Mouse (Mus musculus): ENCODE data around the gene Carhsp1. TPM values are rescaled to one million over a fixed set of nuclear protein-coding genes. Genes with fewer than 3 reads are reported as not detected.

The Carhsp1 gene
- total RNA-seq, 2 experiments from 2014 or later, result 12.7 to 13.2 TPM

DNA sequence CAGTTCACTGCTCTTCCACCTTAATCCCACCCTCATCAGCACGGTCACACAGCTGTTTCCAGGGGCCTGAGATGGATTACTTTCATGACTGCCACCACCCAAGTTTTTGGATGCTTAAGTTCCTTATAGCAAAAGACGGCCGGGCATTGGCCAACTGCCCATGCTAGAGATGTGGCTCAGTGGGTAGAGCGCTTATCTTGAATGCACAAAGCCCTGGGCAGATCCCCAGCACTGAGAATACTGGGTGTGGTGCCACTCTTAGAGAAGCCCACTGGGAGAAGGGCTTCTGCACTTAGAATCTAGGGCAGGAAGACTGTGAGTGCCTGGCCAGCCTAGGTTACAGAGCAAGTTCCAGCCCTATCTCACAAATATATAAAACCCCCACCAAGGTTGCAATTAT is 6.7 kb upstream of the Carhsp1 start:
- DNase-seq, result no peak
- intact Hi-C loops (cut with DNase I; ENCODE audit: low total_unique reads), result loop anchor here (5.0 kb wide), 2 partner anchors 36 to 266 kb away; no protein-coding TSS in a partner anchor

DNA sequence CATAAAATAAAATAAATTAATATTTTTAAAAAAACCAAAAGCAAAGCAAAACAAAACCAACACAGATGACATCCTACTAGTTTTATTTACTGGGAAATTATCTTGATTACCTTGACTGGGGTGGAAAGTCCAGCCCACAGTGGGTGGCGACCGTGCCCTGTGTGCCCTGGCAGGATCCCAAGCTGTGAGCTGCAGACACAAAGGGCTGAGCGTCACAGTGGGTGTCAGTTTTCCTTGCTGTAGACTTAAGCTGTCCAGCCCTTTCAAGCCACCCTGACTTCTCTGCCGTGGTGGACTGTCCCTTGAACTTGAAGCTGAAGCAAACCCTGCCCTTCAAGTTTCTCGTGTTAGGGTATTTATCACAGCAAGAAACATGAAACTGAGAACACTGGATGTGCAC is 6.1 kb upstream of the Carhsp1 start:
- intact Hi-C loops (cut with DNase I; ENCODE audit: low total_unique reads), result loop anchor here (5.0 kb wide), 2 partner anchors 36 to 266 kb away; no protein-coding TSS in a partner anchor
- DNase-seq, result no peak

DNA sequence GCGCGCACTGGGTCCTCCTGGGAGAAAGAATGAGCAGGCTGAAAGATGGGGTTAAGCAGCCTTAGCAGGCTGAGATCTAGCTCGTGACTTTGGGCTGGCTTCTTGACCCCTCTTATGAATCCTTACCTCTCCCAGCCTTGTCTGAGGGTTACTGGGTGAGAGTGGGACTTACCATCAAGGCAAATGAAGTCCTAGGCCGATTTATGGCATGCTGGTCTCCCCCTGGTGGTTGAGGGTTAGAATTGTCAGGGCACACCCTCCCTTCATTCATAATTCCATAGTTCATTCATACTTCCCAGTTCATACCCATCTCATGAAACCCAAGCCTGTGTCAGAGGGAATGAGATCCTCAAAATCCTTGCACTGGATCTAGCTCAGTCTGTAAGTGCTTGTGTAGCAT is 4.8 kb upstream of the Carhsp1 start:
- intact Hi-C loops (cut with DNase I; ENCODE audit: low total_unique reads), result loop anchor here (5.0 kb wide), 2 partner anchors 34 to 264 kb away; no protein-coding TSS in a partner anchor
- DNase-seq, result no peak

- intact Hi-C loops (cut with DNase I; ENCODE audit: low total_unique reads), result loop anchor here (5.0 kb wide), 2 partner anchors 34 to 264 kb away; no protein-coding TSS in a partner anchor
- no peak for DNase-seq
These were observed 4.3 kb upstream of the Carhsp1 start for GRCm38 (mm10) chr16:8676228-8676627.

GRCm38 (mm10) chr16:8675559-8675958 is 3.6 kb upstream of the Carhsp1 start:
- no peak for DNase-seq
- intact Hi-C loops (cut with DNase I; ENCODE audit: low total_unique reads), result loop anchor here (5.0 kb wide), 2 partner anchors 33 to 263 kb away; no protein-coding TSS in a partner anchor

- no peak for DNase-seq
- intact Hi-C loops (cut with DNase I; ENCODE audit: low total_unique reads), result no loop called here
These were observed 2.2 kb upstream of the Carhsp1 start for GRCm38 (mm10) chr16:8674165-8674564.

DNA sequence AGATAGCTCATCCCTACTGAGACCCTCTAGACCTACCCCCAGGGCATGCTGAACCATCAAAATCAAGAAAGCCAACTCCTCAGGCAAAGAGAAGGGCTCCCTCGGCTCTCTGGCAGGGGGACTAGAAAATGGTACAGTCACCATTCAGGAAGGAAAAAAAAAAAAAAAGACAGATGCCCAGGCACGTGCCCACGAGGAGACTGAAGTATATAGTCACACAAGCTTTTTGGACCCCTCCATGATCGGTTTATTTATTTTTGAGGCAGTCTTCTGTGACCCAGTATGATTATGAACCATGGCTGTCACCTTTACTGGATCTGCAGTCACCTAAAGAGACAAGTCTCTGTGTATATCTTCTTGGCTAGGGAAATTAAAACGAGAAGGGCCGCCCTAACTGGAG is 1.4 kb upstream of the Carhsp1 start:
- intact Hi-C loops (cut with DNase I; ENCODE audit: low total_unique reads), result no loop called here

DNA sequence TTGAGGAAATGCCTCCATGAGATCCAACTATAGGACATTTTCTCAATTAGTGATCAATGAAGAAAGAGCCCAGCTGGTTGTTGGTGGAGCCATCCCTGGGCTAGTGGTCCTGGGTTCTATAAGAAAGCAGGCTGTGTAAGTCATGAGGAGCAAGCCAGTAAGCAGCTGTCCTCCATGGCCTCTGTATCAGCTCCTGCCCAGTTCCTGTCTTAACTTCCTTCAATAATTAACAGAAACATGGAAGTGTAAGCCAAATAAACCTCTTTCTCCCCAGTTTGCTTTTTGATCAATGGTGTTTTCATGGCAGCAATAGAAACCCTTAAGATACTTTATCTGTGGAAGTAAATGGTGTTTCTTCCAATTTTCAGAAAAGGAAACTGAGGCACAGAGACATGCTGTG is 856 bp upstream of the Carhsp1 start:
- no peak for DNase-seq
- intact Hi-C loops (cut with DNase I; ENCODE audit: low total_unique reads), result no loop called here

More for the DNA sequence above, 1.4 kb upstream of the Carhsp1 start:
- DNase-seq, result no peak

DNA sequence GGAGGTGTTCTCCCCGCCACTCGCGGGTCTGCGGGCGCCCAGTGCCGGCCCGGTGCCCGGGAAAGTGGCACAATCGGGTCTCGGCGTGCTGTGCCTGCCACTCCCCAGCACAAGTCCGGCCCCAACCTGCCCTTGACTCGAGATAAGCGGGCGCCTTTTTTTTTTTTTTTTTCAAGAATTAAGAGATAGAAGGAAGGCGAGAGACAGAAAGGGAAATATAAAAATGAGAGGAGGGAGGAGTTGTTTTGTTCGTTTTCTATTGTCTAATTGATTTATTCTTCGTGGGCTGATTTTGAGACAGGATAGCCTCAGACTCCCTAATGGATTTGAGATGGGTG is 364 bp upstream of the Carhsp1 start:
- DNase-seq, result no peak
- intact Hi-C loops (cut with DNase I; ENCODE audit: low total_unique reads), result no loop called here

GRCm38 (mm10) chr16:8670041-8671035 is 1.6 kb downstream of the Carhsp1 start:
- no peak for DNase-seq
- intact Hi-C loops (cut with DNase I; ENCODE audit: low total_unique reads), result no loop called here

- no peak for DNase-seq
- intact Hi-C loops (cut with DNase I; ENCODE audit: low total_unique reads), result no loop called here
These were observed 2.5 kb downstream of the Carhsp1 start for GRCm38 (mm10) chr16:8669432-8669831.

DNA sequence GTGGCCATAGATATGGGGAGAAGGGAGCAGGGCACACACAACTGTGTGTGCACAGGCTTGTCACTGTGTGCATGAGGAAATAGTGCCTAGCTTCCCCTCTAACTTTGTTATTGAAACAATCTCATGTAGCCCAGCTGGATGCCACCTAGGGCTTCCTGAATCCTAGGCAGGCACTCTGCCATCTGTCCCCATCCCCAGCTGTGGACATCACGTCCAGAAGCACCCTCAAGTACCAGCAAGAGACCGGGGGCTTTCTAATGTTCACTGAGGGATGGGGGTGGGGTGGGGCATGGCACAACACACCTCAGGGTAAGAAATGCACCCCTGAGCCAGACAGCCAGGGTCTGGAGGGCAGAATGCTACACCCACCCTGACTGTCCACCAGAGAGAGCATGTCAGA is 3.6 kb downstream of the Carhsp1 start:
- DNase-seq, result no peak
- intact Hi-C loops (cut with DNase I; ENCODE audit: low total_unique reads), result no loop called here

DNA sequence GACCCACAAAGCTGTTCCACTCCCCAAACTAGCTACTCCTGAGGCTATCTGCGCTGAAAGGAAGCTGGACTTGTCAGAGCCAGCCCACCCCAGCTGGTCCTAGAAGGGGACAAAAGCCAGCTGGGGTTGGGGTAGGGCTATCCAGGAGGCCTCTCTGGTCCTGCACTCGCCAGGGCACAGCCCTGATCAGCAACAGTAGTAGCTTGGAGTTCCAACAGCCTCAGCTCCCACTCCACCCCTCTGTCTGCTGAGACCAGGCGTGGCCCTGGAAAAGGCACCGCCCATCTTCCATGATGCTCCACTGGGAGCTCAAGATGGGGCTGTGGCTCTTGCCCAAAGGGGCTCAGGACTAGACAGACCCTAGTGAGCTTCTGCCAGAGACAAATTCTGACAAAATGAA is 4.1 kb downstream of the Carhsp1 start:
- no peak for DNase-seq
- intact Hi-C loops (cut with DNase I; ENCODE audit: low total_unique reads), result no loop called here

DNA sequence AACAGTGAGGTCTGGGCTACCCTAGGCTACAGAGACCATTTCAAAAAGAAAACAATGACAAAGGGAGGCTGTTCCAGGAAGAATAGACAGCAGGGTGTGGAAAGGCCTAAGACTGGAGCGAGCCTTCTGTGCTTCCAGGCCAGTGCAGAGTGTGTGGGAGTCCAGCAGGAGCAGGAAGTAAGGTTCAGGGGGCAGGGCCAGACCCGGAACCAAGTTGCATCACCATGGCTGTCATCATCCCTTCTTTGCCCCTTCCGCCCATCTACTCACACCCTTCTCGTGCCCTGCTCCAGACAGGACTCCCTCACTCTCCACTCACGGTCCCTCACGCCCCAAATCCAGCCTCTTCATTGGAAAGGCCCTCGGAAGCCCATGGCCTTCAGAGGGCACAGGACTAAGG is 4.7 kb downstream of the Carhsp1 start:
- no peak for DNase-seq
- intact Hi-C loops (cut with DNase I; ENCODE audit: low total_unique reads), result no loop called here

- intact Hi-C loops (cut with DNase I; ENCODE audit: low total_unique reads), result no loop called here
- peak; percentile 38 for DNase-seq
These were observed 5.5 kb downstream of the Carhsp1 start for GRCm38 (mm10) chr16:8666452-8666851.

DNA sequence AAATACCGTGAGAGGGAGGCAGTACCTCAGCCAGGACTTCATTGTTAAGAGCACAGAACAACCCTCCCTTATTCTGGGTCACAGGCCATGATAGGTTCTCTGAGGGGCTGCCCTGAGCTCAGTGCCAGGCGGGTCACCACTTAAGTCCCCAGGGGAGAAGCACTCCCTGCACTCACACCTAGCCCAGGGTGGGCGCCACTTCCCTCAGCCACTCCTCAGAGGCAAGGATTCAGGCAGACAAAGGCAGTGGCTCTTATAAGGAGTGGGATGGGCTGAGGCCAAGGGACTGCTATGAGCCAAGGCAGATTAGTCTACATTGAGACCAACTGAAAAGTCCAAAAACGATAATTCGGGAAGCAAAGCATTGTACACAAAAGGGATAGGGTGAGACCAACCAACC is 6.6 kb downstream of the Carhsp1 start:
- DNase-seq, result peak; percentile 40
- intact Hi-C loops (cut with DNase I; ENCODE audit: low total_unique reads), result no loop called here

DNA sequence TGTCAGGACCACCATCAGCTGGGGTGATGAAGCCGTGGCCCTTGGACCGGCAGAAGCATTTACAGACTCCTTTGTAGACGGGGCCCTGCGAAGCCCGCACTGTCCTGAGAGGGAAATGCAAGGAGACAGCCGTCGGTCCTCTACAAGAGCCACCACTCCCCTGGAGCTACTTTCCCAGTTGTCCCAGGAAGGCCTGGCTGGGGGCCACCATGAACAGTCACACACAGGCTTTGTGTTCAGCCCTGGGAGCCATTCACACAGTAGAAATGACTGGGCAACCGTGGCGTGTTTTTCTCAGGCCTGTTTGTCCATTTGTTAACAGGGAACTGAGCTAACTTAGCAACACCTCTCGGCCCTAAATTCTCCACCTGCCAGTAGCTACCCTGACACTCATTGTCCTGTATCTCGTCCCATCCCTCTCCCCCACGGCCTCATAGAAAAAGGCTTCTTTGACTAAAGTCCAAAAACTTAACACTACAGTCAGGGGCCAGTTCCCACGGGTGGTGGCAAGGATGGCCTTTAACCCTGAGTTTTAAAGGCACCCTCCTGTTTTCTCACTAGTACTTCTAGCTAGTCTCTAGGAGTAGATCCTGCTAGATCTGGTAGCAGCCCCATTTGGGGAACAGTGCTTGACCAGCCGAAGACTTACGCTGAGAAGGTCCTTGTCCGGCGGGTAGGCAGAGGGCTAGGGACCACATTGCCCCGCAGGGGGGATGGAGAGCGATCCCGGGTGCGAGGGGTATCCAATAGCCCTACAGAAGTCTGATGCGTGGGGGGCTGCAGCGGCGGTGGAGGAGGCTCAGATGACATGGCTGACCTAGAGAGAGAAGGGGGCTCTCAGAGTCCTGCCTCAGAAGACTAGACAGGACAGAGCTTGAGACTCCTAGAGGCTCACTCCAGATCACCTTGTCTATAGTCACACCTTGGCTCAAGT is 8.1 kb downstream of the Carhsp1 start:
- DNase-seq, result no peak
- intact Hi-C loops (cut with DNase I; ENCODE audit: low total_unique reads), result no loop called here

- intact Hi-C loops (cut with DNase I; ENCODE audit: low total_unique reads), result no loop called here
- no peak for DNase-seq
These were observed 8.9 kb downstream of the Carhsp1 start for GRCm38 (mm10) chr16:8663022-8663421.

DNA sequence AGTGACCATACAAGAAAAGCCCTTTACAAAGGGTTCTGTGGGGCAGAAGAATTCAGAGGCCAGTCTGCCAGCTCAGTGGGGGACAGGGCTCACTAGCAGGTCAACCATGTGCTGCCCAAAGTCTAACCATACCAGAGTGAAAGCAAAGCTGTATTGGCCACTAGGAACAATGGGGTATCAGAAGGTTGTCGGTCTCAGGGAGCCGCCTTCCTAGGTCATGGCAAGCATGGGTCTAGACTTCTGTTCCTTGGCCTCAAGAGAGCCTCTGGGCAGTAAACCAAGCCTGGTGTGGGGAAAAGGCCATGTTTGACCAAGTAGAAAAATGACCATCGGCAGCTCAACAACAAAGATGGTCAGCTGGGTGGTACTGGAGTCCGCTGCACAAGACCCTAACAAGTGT is 13.2 kb downstream of the Carhsp1 start:
- no peak for DNase-seq
- intact Hi-C loops (cut with DNase I; ENCODE audit: low total_unique reads), result no loop called here

GRCm38 (mm10) chr16:8658349-8658748 is 13.6 kb downstream of the Carhsp1 start:
- intact Hi-C loops (cut with DNase I; ENCODE audit: low total_unique reads), result no loop called here
- no peak for DNase-seq

Data from gastrocnemius, postnatal 14 days (tissue).